Mouse (Mus musculus): ENCODE data around the gene Cd200.
"Not testable (repeated sequence)": the region's sequence is repeated elsewhere in the genome, so short reads cannot be mapped to it uniquely, and the experiment has no call there.

Gene Cd200

GRCm38 (mm10) chr16:45378147-45378943 lies 30.5 kb downstream of the Cd200 start:
- intact Hi-C loops (cut with DNase I) = no loop called here

- intact Hi-C loops (cut with DNase I) = no loop called here
These were observed 31.5 kb downstream of the Cd200 start for GRCm38 (mm10) chr16:45377332-45377731.

GRCm38 (mm10) chr16:45376812-45377211 lies 32.0 kb downstream of the Cd200 start:
- intact Hi-C loops (cut with DNase I) = no loop called here

GRCm38 (mm10) chr16:45376294-45376693 lies 32.6 kb downstream of the Cd200 start:
- intact Hi-C loops (cut with DNase I) = no loop called here

GRCm38 (mm10) chr16:45375506-45376225 lies 33.2 kb downstream of the Cd200 start:
- intact Hi-C loops (cut with DNase I) = no loop called here

- intact Hi-C loops (cut with DNase I) = no loop called here
These were observed 34.8 kb downstream of the Cd200 start for GRCm38 (mm10) chr16:45374074-45374473.

GRCm38 (mm10) chr16:45371076-45371475 lies 37.8 kb downstream of the Cd200 start:
- intact Hi-C loops (cut with DNase I) = no loop called here

- intact Hi-C loops (cut with DNase I) = no loop called here
These were observed 39.4 kb downstream of the Cd200 start for GRCm38 (mm10) chr16:45369285-45369965.

- intact Hi-C loops (cut with DNase I) = no loop called here
These were observed 42.7 kb downstream of the Cd200 start for GRCm38 (mm10) chr16:45366111-45366510.

GRCm38 (mm10) chr16:45365353-45365752 lies 43.5 kb downstream of the Cd200 start:
- intact Hi-C loops (cut with DNase I) = no loop called here

- intact Hi-C loops (cut with DNase I) = no loop called here
These were observed 44.2 kb downstream of the Cd200 start for GRCm38 (mm10) chr16:45364627-45365026.

- intact Hi-C loops (cut with DNase I) = no loop called here
These were observed 45.3 kb downstream of the Cd200 start for GRCm38 (mm10) chr16:45363480-45364045.

- intact Hi-C loops (cut with DNase I) = no loop called here
These were observed 47.4 kb downstream of the Cd200 start for GRCm38 (mm10) chr16:45361450-45361849.

GRCm38 (mm10) chr16:45358441-45358840 lies 50.4 kb downstream of the Cd200 start:
- intact Hi-C loops (cut with DNase I) = not testable (repeated sequence)

GRCm38 (mm10) chr16:45357134-45357533 lies 51.7 kb downstream of the Cd200 start:
- intact Hi-C loops (cut with DNase I) = no loop called here

- intact Hi-C loops (cut with DNase I) = no loop called here
These were observed 56.0 kb downstream of the Cd200 start for GRCm38 (mm10) chr16:45352875-45353274.

- intact Hi-C loops (cut with DNase I) = no loop called here
These were observed 58.1 kb downstream of the Cd200 start for GRCm38 (mm10) chr16:45350767-45351166.

- intact Hi-C loops (cut with DNase I) = no loop called here
These were observed 59.1 kb downstream of the Cd200 start for GRCm38 (mm10) chr16:45349523-45350298.

- intact Hi-C loops (cut with DNase I) = not testable (repeated sequence)
These were observed 60.6 kb downstream of the Cd200 start for GRCm38 (mm10) chr16:45348238-45348637.

GRCm38 (mm10) chr16:45346930-45347387 lies 61.9 kb downstream of the Cd200 start:
- intact Hi-C loops (cut with DNase I) = no loop called here

- intact Hi-C loops (cut with DNase I) = no loop called here
These were observed 62.5 kb downstream of the Cd200 start for GRCm38 (mm10) chr16:45346367-45346766.

All from adrenal gland (tissue).